17 mouse cellular contexts compared by ENCODE assay signal in genomic region chr11:81865661-81866382, GRCm38 (mm10). TPM values are rescaled to one million over a fixed set of nuclear protein-coding genes. Genes with fewer than 3 reads are reported as not detected.
DNase-seq lines count a peak whose midpoint lies in the region; ATAC-seq lines count a peak whose summit lies in the region.
"Had no signal": no experiment of that assay in that cellular context is flagged by ENCODE, and none has a peak within 500 bp of the region (broad histone marks: within the 10 kb centered on the region; RNA-seq: fewer than 3 reads in every experiment).

No protein-coding gene starts in this region.

- H3K9me3 ChIP-seq in forebrain, embryonic 14.5 days (replicated peaks; ENCODE audit: control insufficient read depth, low read length), result no peaks in the 10 kb centered on the region
- H3K9me3 ChIP-seq in forebrain, embryonic 16.5 days (ENCODE audit: control insufficient read depth, low read length), result no peaks in the 10 kb centered on the region
- H3K9me3 ChIP-seq: embryonic facial prominence, embryonic 15.5 days; lung, embryonic 15.5 days had no signal

- no peak overlapping the region for H3K4me2 ChIP-seq in forebrain, embryonic 14.5 days (ENCODE audit: low read length)
- H3K4me2 ChIP-seq in forebrain, embryonic 16.5 days (ENCODE audit: low read length), result no peak overlapping the region
- H3K4me2 ChIP-seq: embryonic facial prominence, embryonic 15.5 days; lung, embryonic 15.5 days had no signal

- ATAC-seq in forebrain, embryonic 14.5 days, result no peak
- no peak for ATAC-seq in forebrain, embryonic 16.5 days

- intact Hi-C loops in left cerebral cortex, postnatal 10 days (cut with DNase I), result no loop called here

- no peaks in the 10 kb centered on the region for H3K27me3 ChIP-seq in forebrain, embryonic 14.5 days (replicated peaks; ENCODE audit: control insufficient read depth, insufficient read depth, low read length)
- H3K27me3 ChIP-seq in forebrain, embryonic 16.5 days (replicated peaks; ENCODE audit: control insufficient read depth, insufficient read depth, low read length), result no peaks in the 10 kb centered on the region
- H3K27me3 ChIP-seq: embryonic facial prominence, embryonic 15.5 days; lung, embryonic 15.5 days had no signal

- H3K27ac ChIP-seq in forebrain, embryonic 14.5 days (ENCODE audit: low read depth, low read length), result no peak overlapping the region
- H3K27ac ChIP-seq in forebrain, embryonic 16.5 days (ENCODE audit: low read length), result no peak overlapping the region
- H3K27ac ChIP-seq: embryonic facial prominence, embryonic 15.5 days; lung, embryonic 15.5 days had no signal

- peak; percentile 48 for DNase-seq in forebrain, embryonic 14.5 days (ENCODE audit: low spot score)
- peak; percentile 6 for DNase-seq in left cerebral cortex, adult 11 months (ENCODE audit: low spot score)
- DNase-seq in left cerebral cortex, postnatal 10 days (ENCODE audit: extremely low spot score in 1 of 2, low spot score in 2 of 2), result no peak
- DNase-seq in frontal cortex, postnatal 36 days (ENCODE audit: low spot score in 2 of 2), result peak; percentile 26 to 29
- DNase-seq in right cerebral cortex, postnatal 25 days, result peak; percentile 52
- no peak for DNase-seq in adrenal gland, postnatal 25 days
- DNase-seq in c-Kit-positive CD71-positive TER-119-positive erythroid progenitor cells, embryonic 14.5 days (ENCODE audit: low spot score), result no peak
- DNase-seq: cerebellum, adult 9-11 months; spleen, adult 18-20 months had no signal

- H3K36me3 ChIP-seq in forebrain, embryonic 14.5 days (ENCODE audit: control insufficient read depth, insufficient read depth, low read length), result no peaks in the 10 kb centered on the region
- H3K36me3 ChIP-seq in forebrain, embryonic 16.5 days (ENCODE audit: control insufficient read depth, insufficient read depth), result no peaks in the 10 kb centered on the region
- H3K36me3 ChIP-seq: embryonic facial prominence, embryonic 15.5 days; lung, embryonic 15.5 days had no signal

- H3K4me1 ChIP-seq in forebrain, embryonic 14.5 days (ENCODE audit: control insufficient read depth, insufficient read depth, low read length), result peaks cover 5% of the 10 kb centered on the region
- H3K4me1 ChIP-seq in forebrain, embryonic 16.5 days (replicated peaks; ENCODE audit: control insufficient read depth, insufficient read depth, low read length), result peaks cover 13% of the 10 kb centered on the region

- 40% methylated on average over 10 of the region's 10 CpGs for WGBS in forebrain, embryonic 14.5 days
- 33% methylated on average over 10 of the region's 10 CpGs for WGBS in forebrain, embryonic 16.5 days

- H3K4me3 ChIP-seq in forebrain, embryonic 14.5 days (ENCODE audit: low read depth, low read length), result no peak overlapping the region
- H3K4me3 ChIP-seq in forebrain, embryonic 16.5 days (replicated peaks; ENCODE audit: low read length), result no peak overlapping the region
- H3K4me3 ChIP-seq: embryonic facial prominence, embryonic 15.5 days; lung, embryonic 15.5 days had no signal

- no peak overlapping the region for H3K9ac ChIP-seq in forebrain, embryonic 14.5 days (ENCODE audit: low read length)
- H3K9ac ChIP-seq in forebrain, embryonic 16.5 days (replicated peaks; ENCODE audit: low read depth, low read length), result no peak overlapping the region
- H3K9ac ChIP-seq: embryonic facial prominence, embryonic 15.5 days; lung, embryonic 15.5 days had no signal

RNA-seq across cellular contexts. Expression of gene 5530401A14Rik, which starts 5.3 kb away (rescaled TPM):
- 0.08 and 0.17 TPM in 2 replicates for polyA plus RNA-seq in forebrain, embryonic 14.5 days (2014; fragmentation: Nextera tagmentation; extraction: Ambion mirVana)
- polyA plus RNA-seq in forebrain, embryonic 16.5 days (2015; fragmentation: Nextera tagmentation; extraction: Ambion mirVana), result 0.27 and 0.68 TPM in 2 replicates
- total RNA-seq in left cerebral cortex, postnatal 10 days (2021), result under 1 TPM in 1 of 2 experiments, not detected in 1; 0.12 TPM
- 0.12 TPM in 1 of 2 replicates, not detected in the other for total RNA-seq in adrenal gland, postnatal 25 days (2021)
- total RNA-seq: ES-E14; neutrophil, adult 5-6 weeks had no signal
- polyA plus RNA-seq: heart, embryonic 16.5 days; kidney, embryonic 16.5 days; limb, embryonic 11.5 days; lung, embryonic 15.5 days had no signal

Comparison
In these comparisons a context has a peak if more than half of its experiments do, and no peak if none do; other contexts are left out.
1. DNase-seq: peak in forebrain, embryonic 14.5 days (single experiment), left cerebral cortex, adult 11 months (single experiment), frontal cortex, postnatal 36 days (2 of 2) and right cerebral cortex, postnatal 25 days (single experiment); none in left cerebral cortex, postnatal 10 days (0 of 2), adrenal gland, postnatal 25 days (single experiment) and c-Kit-positive CD71-positive TER-119-positive erythroid progenitor cells, embryonic 14.5 days (single experiment).